Mouse (Mus musculus) E14TG2a.4 (cell line): ENCODE measurements around the gene Tbc1d22a.

Experiments
- CTCF ChIP-seq: conservative IDR thresholded peaks from 2 replicates; pipeline ENCODE4 v1.5.1; 2014; ENCODE audit warnings: low read length
- NANOG ChIP-seq: IDR thresholded peaks from 2 replicates; pipeline ENCODE4 v1.6.1; 2014; ENCODE audit warnings: borderline replicate concordance, low read length, mixed read lengths
- POU5F1 ChIP-seq: IDR thresholded peaks from 2 replicates; pipeline ENCODE4 v1.6.1; 2014; ENCODE audit warnings: low read length, borderline replicate concordance

DNA sequence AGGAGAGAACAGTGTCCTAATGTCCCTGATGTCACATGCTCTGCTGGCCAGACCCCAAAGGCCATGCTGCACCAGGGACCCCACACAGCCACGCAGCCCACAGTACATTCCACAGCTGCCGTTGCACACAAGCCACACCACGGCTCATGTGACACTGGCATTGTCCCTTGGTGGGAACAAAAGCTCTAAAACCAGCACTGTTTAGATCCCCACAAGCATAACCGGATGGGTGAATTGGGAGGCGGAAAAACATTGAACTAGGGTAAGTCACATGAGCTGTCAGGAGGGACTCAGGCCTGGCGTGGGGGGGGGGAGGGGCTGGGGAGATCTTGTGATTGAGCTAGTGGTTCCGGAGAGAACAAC lies 45.8 kb upstream of the Tbc1d22a start:
- TF ChIP-seq CTCF (no peak), NANOG (no peak), POU5F1 (no peak)
